Mouse (Mus musculus): ENCODE data around the gene Gm14434. TPM values are rescaled to one million over a fixed set of nuclear protein-coding genes. Genes with fewer than 3 reads are reported as not detected.
"Not testable (repeated sequence)": the region's sequence is repeated elsewhere in the genome, so short reads cannot be mapped to it uniquely, and the experiment has no call there.

The Gm14434 gene
- 3.5 and 13.0 TPM in 2 replicates for polyA plus RNA-seq (2015; fragmentation: Nextera tagmentation; extraction: Ambion mirVana)

DNA sequence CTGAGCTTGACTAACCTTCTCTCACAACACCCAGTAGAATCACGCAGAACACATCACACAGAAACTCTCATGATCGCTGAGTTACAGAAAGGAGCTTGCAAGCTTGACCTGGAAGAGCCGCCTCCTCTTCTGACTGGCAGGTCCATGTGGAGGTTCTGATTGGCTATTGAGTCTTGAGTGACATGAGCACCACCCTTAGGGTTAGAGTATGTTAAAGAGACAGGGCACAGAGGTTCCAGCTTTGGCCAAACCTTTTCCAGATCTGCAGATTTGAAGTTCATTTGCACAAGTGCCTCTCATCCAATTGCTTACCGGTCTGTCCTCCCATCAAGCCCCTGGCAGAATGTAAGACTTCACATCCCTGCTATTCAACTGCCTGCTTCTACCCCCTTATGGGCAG, at the start of gene Gm14434:
Gene Gm14434 (minus strand): TSS at position 101 of the 400 bp plus-strand sequence.
- not testable (repeated sequence) for H3K9ac ChIP-seq (replicated peaks; ENCODE audit: low read depth, low read length); H3K9me3 ChIP-seq (ENCODE audit: control insufficient read depth, low read length); ATAC-seq; H3K4me3 ChIP-seq (replicated peaks; ENCODE audit: low read length); H3K27ac ChIP-seq (ENCODE audit: low read length); H3K4me2 ChIP-seq (ENCODE audit: low read length); H3K36me3 ChIP-seq (ENCODE audit: control insufficient read depth, insufficient read depth); H3K27me3 ChIP-seq (replicated peaks; ENCODE audit: control insufficient read depth, insufficient read depth, low read length); H3K4me1 ChIP-seq (replicated peaks; ENCODE audit: control insufficient read depth, insufficient read depth, low read length)
- no CpG with 5 or more reads among the region's 4 CpGs for WGBS

GRCm38 (mm10) chr2:176520756-176521155, 34.2 kb upstream of the Gm14434 start, which contains the start of gene Zfp967:
Gene Zfp967, plus strand, starts transcription at chr2:176521056.
- not testable (repeated sequence) for H3K36me3 ChIP-seq (ENCODE audit: control insufficient read depth, insufficient read depth); H3K27ac ChIP-seq (ENCODE audit: low read length); H3K9ac ChIP-seq (replicated peaks; ENCODE audit: low read depth, low read length); H3K4me1 ChIP-seq (replicated peaks; ENCODE audit: control insufficient read depth, insufficient read depth, low read length); ATAC-seq; H3K4me3 ChIP-seq (replicated peaks; ENCODE audit: low read length); H3K4me2 ChIP-seq (ENCODE audit: low read length); H3K9me3 ChIP-seq (ENCODE audit: control insufficient read depth, low read length); H3K27me3 ChIP-seq (replicated peaks; ENCODE audit: control insufficient read depth, insufficient read depth, low read length)
- WGBS: no CpG with 5 or more reads among the region's 9 CpGs

DNA sequence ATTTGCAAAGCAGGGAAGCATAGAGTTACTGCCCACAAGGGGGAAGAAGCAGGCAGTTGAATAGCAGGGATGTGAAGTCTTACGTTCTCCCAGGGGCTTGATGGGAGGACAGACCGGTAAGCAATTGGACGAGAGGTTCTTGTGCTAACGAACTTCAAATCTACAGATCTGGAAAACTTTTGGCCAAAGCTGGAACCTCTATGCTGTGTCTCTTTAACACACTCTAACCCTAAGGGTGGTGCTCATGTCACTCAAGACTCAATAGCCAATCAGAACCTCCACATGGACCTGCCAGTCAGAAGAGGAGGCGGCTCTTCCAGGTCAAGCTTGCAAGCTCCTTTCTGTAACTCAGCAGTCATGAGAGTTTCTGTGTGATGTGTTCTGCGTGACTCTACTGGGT, 63.3 kb downstream of the Gm14434 start, which contains the start of gene Gm14435:
Gene Gm14435 (plus strand): TSS at position 301 of the 400 bp plus-strand sequence.
- not testable (repeated sequence) for H3K4me2 ChIP-seq (ENCODE audit: low read length); H3K36me3 ChIP-seq (ENCODE audit: control insufficient read depth, insufficient read depth); H3K9ac ChIP-seq (replicated peaks; ENCODE audit: low read depth, low read length); H3K4me1 ChIP-seq (replicated peaks; ENCODE audit: control insufficient read depth, insufficient read depth, low read length); H3K27ac ChIP-seq (ENCODE audit: low read length); H3K9me3 ChIP-seq (ENCODE audit: control insufficient read depth, low read length); H3K27me3 ChIP-seq (replicated peaks; ENCODE audit: control insufficient read depth, insufficient read depth, low read length); ATAC-seq; H3K4me3 ChIP-seq (replicated peaks; ENCODE audit: low read length)
- no CpG with 5 or more reads among the region's 6 CpGs for WGBS

Other genes with a start within 250 kb of the Gm14434 start
- not detected in 2 replicates for gene Gm11009, start 167.3 kb downstream of the Gm14434 start, polyA plus RNA-seq (2015; fragmentation: Nextera tagmentation; extraction: Ambion mirVana)
- 10.6 and 12.0 TPM in 2 replicates for gene Gm14435, start 63.2 kb downstream of the Gm14434 start, polyA plus RNA-seq (2015; fragmentation: Nextera tagmentation; extraction: Ambion mirVana)
- not detected in 2 replicates for gene Zfp967, start 34.3 kb upstream of the Gm14434 start, polyA plus RNA-seq (2015; fragmentation: Nextera tagmentation; extraction: Ambion mirVana)
- gene Gm14308, start 149.6 kb upstream of the Gm14434 start, polyA plus RNA-seq (2015; fragmentation: Nextera tagmentation; extraction: Ambion mirVana): 14.7 and 21.3 TPM in 2 replicates
- 10.5 and 10.6 TPM in 2 replicates for gene Zfp973, start 183.7 kb upstream of the Gm14434 start, polyA plus RNA-seq (2015; fragmentation: Nextera tagmentation; extraction: Ambion mirVana)
- gene Gm14305, start 221.5 kb upstream of the Gm14434 start, polyA plus RNA-seq (2015; fragmentation: Nextera tagmentation; extraction: Ambion mirVana): 36.7 and 40.6 TPM in 2 replicates

Measured in forebrain, embryonic 16.5 days (tissue).